Mouse (Mus musculus): ENCODE data around the gene Cops8.

The Cops8 gene

DNA sequence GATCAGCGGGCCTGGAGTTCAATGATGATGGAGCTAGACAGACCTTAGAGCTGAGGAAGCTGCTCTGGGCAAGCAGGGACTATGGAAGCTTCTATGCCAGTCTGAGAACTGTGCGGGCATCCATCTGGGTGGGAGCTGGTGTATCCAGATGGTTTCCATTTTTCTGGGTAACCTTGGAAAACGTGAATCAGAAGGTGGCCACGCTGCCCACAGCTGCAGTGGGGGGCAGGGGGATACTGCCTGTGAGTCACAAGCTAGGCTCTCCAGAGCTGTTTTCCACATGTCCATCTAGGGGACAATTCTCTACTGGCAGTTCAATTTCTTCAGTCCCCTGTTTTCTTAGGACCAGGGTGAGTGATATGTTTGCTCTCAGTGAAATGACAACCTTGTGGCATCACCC, 49.8 kb downstream of the Cops8 start:
- DNase-seq, result no peak

DNA sequence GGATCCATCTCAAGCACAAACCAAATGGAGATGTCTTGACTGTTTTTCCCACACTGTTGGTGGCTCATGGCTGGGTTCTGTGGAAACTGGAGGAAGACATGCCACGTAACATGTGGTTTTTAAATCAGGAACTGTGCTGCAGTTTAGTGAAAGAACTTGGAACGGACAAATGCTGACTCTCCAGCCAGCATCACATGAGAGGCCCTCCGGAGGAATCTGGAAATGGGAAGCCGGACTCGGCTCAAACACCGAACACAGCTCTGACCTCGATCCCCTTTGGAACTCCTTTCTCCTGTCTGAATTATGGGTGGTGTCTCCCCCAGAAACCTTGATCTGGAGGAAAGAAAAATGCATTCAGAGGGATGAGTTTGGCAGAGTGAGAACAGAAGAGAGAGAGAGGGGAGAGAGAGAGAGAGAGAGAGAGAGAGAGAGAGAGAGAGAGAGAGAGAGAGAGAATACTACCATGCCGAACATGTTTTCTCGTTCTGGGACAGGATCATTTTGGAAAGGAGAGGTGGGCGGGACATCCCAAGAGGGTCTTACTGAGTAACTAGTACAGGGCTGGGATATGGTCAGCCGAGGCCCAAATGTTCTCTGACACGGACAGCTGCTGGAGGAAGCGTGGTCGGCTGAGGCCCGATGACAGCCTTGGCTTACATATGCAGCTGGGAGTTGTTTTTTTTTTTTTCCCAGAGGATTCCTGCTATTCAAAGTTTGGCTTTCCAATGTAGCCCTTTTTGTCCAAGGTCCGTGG, 53.9 kb downstream of the Cops8 start:
- DNase-seq, result no peak

DNA sequence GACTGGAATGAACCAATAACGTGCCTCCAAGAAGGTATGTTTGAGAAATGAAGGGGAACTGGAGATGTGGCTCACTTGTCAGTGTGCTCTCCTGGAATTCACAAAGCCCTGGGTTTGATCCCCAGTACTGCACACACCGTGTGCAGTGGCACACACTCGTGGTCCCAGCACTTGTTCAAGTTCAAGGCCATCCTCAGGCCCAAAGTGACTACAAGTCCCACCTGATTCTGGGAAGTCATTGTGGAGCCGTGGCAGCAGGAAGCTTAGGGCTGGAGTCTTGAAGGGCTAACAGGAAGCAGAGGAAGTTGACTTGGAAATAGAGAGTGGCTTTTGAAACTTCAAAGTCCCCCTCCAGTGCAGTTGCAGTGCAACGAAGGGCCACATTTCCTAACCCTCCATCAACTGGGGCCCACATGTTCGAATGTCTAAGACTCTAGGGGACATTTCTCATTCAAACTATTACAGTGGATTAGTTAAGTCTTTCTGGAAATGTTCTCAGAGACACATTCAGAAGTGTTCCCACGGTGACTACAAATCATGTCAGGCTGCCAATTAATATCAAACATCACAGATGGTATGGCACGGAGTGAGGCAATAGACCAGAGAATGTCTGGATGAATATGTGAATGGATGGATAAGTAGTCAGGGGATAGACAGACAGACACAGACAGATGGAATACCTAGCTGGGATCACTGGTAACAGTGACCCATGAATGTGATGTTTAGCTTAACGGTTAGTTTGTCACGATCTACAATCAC, 54.7 kb downstream of the Cops8 start:
- DNase-seq, result no peak

DNA sequence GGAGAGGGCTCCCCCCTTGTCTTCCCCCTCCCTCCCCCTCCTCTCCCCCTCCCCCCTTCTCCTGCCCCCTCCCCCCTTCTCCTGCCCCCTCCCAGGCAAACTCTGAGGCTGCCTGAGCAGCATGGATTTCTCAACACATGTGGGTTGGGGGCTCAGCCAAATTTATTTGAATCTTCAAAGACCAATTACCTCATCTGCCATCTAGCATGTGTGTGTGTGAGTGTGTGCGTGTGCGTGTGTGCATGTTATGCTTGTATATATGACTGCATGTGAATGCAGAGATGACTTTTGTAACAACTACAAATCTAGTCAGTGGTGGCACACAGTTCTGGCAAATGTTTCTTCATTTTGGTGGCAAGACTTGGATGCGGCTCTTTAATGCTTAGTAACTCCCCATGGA, 55.8 kb downstream of the Cops8 start:
- no peak for DNase-seq

DNA sequence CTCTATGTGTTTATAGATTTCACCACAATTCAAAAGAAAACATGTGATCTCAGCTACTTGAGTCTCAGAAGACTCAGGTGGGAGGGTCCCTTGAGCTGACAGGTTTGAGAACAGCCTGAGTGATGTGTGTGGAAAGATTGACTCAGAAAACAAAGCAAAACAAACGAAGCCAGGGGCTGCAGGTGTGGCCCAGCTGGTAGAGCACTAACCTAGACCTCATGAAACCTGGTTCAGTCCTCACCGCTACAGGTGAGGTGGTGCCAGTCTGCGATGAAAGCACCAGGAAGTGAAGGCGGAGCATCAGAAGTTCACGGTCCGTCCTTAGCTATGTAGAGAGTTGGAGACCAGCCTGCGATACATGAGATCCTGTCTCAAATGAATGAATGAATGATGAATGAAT, 57.4 kb downstream of the Cops8 start:
- no peak for DNase-seq

DNA sequence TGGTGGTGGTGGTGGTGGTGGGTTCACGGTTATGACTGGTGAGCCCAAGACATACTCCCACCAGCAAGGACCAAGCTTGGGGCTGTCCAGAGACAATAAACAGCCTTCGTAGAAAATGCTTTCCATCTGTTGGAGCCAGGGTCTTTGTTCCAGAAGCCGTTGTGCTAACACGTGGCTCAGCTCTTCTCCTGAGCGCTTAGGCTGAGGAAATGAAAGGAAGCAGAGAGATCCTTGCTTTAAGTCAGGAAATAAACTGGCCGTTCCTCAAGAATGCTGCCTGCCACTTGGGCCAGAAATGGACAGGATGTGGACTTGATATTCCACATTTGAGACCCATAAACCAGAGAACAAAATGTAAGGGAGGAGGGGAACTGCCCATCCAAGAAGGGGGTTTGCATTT, 59.7 kb downstream of the Cops8 start:
- DNase-seq, result no peak

Data from right cerebral cortex, postnatal 4 days (tissue).